Mouse (Mus musculus) G1E (cell line): ENCODE data around the gene Sgcd.

Experiments
- CTCF ChIP-seq: IDR thresholded peaks from 2 replicates; pipeline ENCODE4 v1.5.1; 2012; ENCODE audit warnings: low read depth, low read length, inconsistent platforms, mixed read lengths
- GATA1 ChIP-seq: IDR thresholded peaks from 2 replicates; pipeline ENCODE4 v1.6.1; 2012; ENCODE audit warnings: borderline replicate concordance, low read length, inconsistent platforms, mixed read lengths
- POLR2AphosphoS5 ChIP-seq: IDR thresholded peaks from 2 replicates; pipeline ENCODE4 v1.6.1; 2012; ENCODE audit warnings: low read depth, low read length, inconsistent platforms; ENCODE audit not compliant: insufficient replicate concordance

GRCm38 (mm10) chr11:47379630-47379958 lies 609.2 kb downstream of the Sgcd start:
- no peak for TF ChIP-seq CTCF
- TF ChIP-seq POLR2AphosphoS5: no peak
- TF ChIP-seq GATA1: no peak
